Mouse (Mus musculus) embryonic facial prominence, embryonic 11.5 days (tissue): ENCODE data around the gene Ncoa3. TPM values are rescaled to one million over a fixed set of nuclear protein-coding genes. Genes with fewer than 3 reads are reported as not detected.

ENCODE experiments used
- ATAC-seq: fragments of 200-750 bp; cut with Nextera tagmentation; replicated peaks from 2 replicates; pipeline ENCODE4 v1.8.0; 2017; ENCODE audit warnings: low read depth; ENCODE audit not compliant: insufficient number of reproducible peaks, low FRiP score, low TSS enrichment
- DNase-seq: peaks from one replicate; pipeline ENCODE4 v3.0.0-alpha.2; 2015; ENCODE audit warnings: low spot score
- H3K27ac ChIP-seq: fragments of 300-500 bp; sonication (generic); replicated peaks from 2 replicates; pipeline ENCODE4 v1.5.1; 2014; ENCODE audit warnings: mild to moderate bottlenecking, low read depth, low read length, control low read depth
- H3K27me3 ChIP-seq: fragments of 300-500 bp; sonication (generic); 2 replicates; pipeline ENCODE4 v1.6.1; 2014; ENCODE audit warnings: mild to moderate bottlenecking, low read length, moderate library complexity, mixed read lengths; ENCODE audit not compliant: control insufficient read depth, insufficient read depth
- H3K36me3 ChIP-seq: fragments of 300-500 bp; sonication (generic); replicated peaks from 2 replicates; pipeline ENCODE4 v1.6.1; 2014; ENCODE audit warnings: low read depth, mild to moderate bottlenecking, low read length, moderate library complexity, mixed read lengths; ENCODE audit not compliant: control insufficient read depth, insufficient read depth
- H3K4me1 ChIP-seq: fragments of 300-500 bp; sonication (generic); 2 replicates; pipeline ENCODE4 v1.6.1; 2014; ENCODE audit warnings: low read length, mixed read lengths; ENCODE audit not compliant: control insufficient read depth, insufficient read depth
- H3K4me2 ChIP-seq: fragments of 300-500 bp; sonication (generic); 2 replicates; pipeline ENCODE4 v1.6.1; 2014; ENCODE audit warnings: low read depth, mild to moderate bottlenecking, control low read depth, low read length, moderate library complexity
- H3K4me3 ChIP-seq: fragments of 300-500 bp; sonication (generic); 2 replicates; pipeline ENCODE4 v1.5.1; 2014; ENCODE audit warnings: low read depth, low read length, control low read depth
- H3K9ac ChIP-seq: fragments of 300-500 bp; sonication (generic); replicated peaks from 2 replicates; pipeline ENCODE4 v1.6.1; 2014; ENCODE audit warnings: mild to moderate bottlenecking, control low read depth, low read length
- H3K9me3 ChIP-seq: fragments of 300-500 bp; sonication (generic); replicated peaks from 2 replicates; pipeline ENCODE4 v1.6.1; 2016; ENCODE audit warnings: mild to moderate bottlenecking, low read length, inconsistent platforms, mixed read lengths; ENCODE audit not compliant: control insufficient read depth
- WGBS: fragments of 180-500 bp; shearing (Covaris S2); extraction: QIAGEN DNeasy Blood & Tissue Kit; methylation state at CpG from one replicate; pipeline ENCODE4 v1.1.7; 2014; 5-methylcytosine and 5-hydroxymethylcytosine counted together
- polyA plus RNA-seq: library from polyadenylated mRNA; unstranded; fragments of >200 nt; fragmentation: Nextera tagmentation; extraction: Ambion mirVana; gene quantifications from 2 replicates; pipeline ENCODE4 v1.2.1, GENCODE M21; 2014

The Ncoa3 gene
- polyA plus RNA-seq, 1 experiment from 2014 or later = 16.2 TPM

GRCm38 (mm10) chr2:166097443-166098291, 105.2 kb downstream of the Ncoa3 start:
- H3K27ac ChIP-seq = no peak overlapping the region
- H3K4me3 ChIP-seq = no peak overlapping the region
- peak; percentile 65 for DNase-seq

GRCm38 (mm10) chr2:166098292-166098933, 106.0 kb downstream of the Ncoa3 start:
- no peak overlapping the region for H3K4me3 ChIP-seq
- DNase-seq = no peak
- no peak overlapping the region for H3K27ac ChIP-seq
- no peak overlapping the region for H3K9ac ChIP-seq
- WGBS = 71% methylated on average over 15 of the region's 15 CpGs
- no peaks in the 10 kb centered on the region for H3K4me1 ChIP-seq
- H3K27me3 ChIP-seq = no peaks in the 10 kb centered on the region
- H3K36me3 ChIP-seq = peaks cover 17% of the 10 kb centered on the region
- no peak overlapping the region for H3K4me2 ChIP-seq
- no peaks in the 10 kb centered on the region for H3K9me3 ChIP-seq
- ATAC-seq = no peak

More at GRCm38 (mm10) chr2:166097443-166098291, 105.2 kb downstream of the Ncoa3 start:
- no peak overlapping the region for H3K4me2 ChIP-seq
- no peaks in the 10 kb centered on the region for H3K4me1 ChIP-seq
- H3K27me3 ChIP-seq = no peaks in the 10 kb centered on the region
- no peak for ATAC-seq
- H3K36me3 ChIP-seq = peaks cover 23% of the 10 kb centered on the region
- no peak overlapping the region for H3K9ac ChIP-seq
- no peaks in the 10 kb centered on the region for H3K9me3 ChIP-seq
- 75% methylated on average over 18 of the region's 18 CpGs for WGBS

GRCm38 (mm10) chr2:166100309-166101262, 108.2 kb downstream of the Ncoa3 start:
- DNase-seq (no peak), ATAC-seq (no peak)
- Histone ChIP-seq H3K9ac (no peak overlapping the region), H3K4me2 (no peak overlapping the region), H3K36me3 (peaks cover 12% of the 10 kb centered on the region; the same call in 1 of the 2 replicates), H3K9me3 (no peaks in the 10 kb centered on the region), H3K27ac (no peak overlapping the region), H3K27me3 (no peaks in the 10 kb centered on the region), H3K4me3 (no peak overlapping the region), H3K4me1 (no peaks in the 10 kb centered on the region)
- 89% methylated on average over 21 of the region's 21 CpGs for WGBS

GRCm38 (mm10) chr2:166102893-166103292, 110.5 kb downstream of the Ncoa3 start:
- no peak overlapping the region for H3K4me2 ChIP-seq
- H3K36me3 ChIP-seq = peaks cover 9% of the 10 kb centered on the region; the same call in 1 of the 2 replicates
- no peaks in the 10 kb centered on the region for H3K9me3 ChIP-seq
- DNase-seq (no peak), ATAC-seq (no peak)
- H3K4me3 ChIP-seq = no peak overlapping the region
- H3K27me3 ChIP-seq = no peaks in the 10 kb centered on the region
- H3K9ac ChIP-seq = no peak overlapping the region
- H3K4me1 ChIP-seq = no peaks in the 10 kb centered on the region
- H3K27ac ChIP-seq = no peak overlapping the region
- 58% methylated on average over 7 of the region's 7 CpGs for WGBS

GRCm38 (mm10) chr2:166105911-166106310, 113.5 kb downstream of the Ncoa3 start:
- Histone ChIP-seq H3K9me3 (no peaks in the 10 kb centered on the region), H3K4me1 (no peaks in the 10 kb centered on the region), H3K4me2 (no peak overlapping the region), H3K27me3 (no peaks in the 10 kb centered on the region; the same call in 1 of the 2 replicates), H3K9ac (no peak overlapping the region), H3K36me3 (peaks cover 5% of the 10 kb centered on the region; the same call in 1 of the 2 replicates), H3K4me3 (no peak overlapping the region), H3K27ac (no peak overlapping the region)
- DNase-seq (no peak), ATAC-seq (no peak)
- 85% methylated on average over 9 of the region's 9 CpGs for WGBS

GRCm38 (mm10) chr2:166106631-166107030, 114.2 kb downstream of the Ncoa3 start:
- Histone ChIP-seq H3K9me3 (no peaks in the 10 kb centered on the region), H3K27me3 (no peaks in the 10 kb centered on the region; the same call in 1 of the 2 replicates), H3K27ac (no peak overlapping the region), H3K4me2 (no peak overlapping the region), H3K4me3 (no peak overlapping the region), H3K36me3 (peaks cover 5% of the 10 kb centered on the region; the same call in 1 of the 2 replicates), H3K4me1 (no peaks in the 10 kb centered on the region), H3K9ac (no peak overlapping the region)
- DNase-seq (no peak), ATAC-seq (no peak)
- WGBS = 75% methylated on average over 2 of the region's 2 CpGs

- H3K4me1 ChIP-seq = no peaks in the 10 kb centered on the region
- no peak overlapping the region for H3K4me2 ChIP-seq
- no peaks in the 10 kb centered on the region for H3K9me3 ChIP-seq
- DNase-seq (no peak), ATAC-seq (no peak)
- WGBS = 85% methylated on average over 5 of the region's 5 CpGs
- no peak overlapping the region for H3K27ac ChIP-seq
- no peak overlapping the region for H3K9ac ChIP-seq
- peaks cover 5% of the 10 kb centered on the region; the same call in 1 of the 2 replicates for H3K36me3 ChIP-seq
- H3K27me3 ChIP-seq = no peaks in the 10 kb centered on the region; the same call in 1 of the 2 replicates
- no peak overlapping the region for H3K4me3 ChIP-seq
These were observed 115.5 kb downstream of the Ncoa3 start for GRCm38 (mm10) chr2:166107911-166108310.
